Mouse (Mus musculus) kidney, postnatal 25 days (tissue): ENCODE data around the gene Dpep1.
A peak's percentile ranks its signal among the peaks of the same experiment; 100 is the strongest.
"Not testable (repeated sequence)": the region's sequence is repeated elsewhere in the genome, so short reads cannot be mapped to it uniquely, and the experiment has no call there.

ENCODE experiments used
- DNase-seq, 2 experiments: peaks; one replicate each; pipeline ENCODE4 v3.0.0; 2021; ENCODE audit warnings: mixed read lengths in 2 of 2

Dpep1 gene

GRCm38 (mm10) chr8:123185566-123186409 lies at the start of gene Dpep1:
Dpep1 (plus strand) TSS chr8:123186242.
- DNase-seq, result peak; percentile 66 to 82

GRCm38 (mm10) chr8:123136287-123136686 lies 49.8 kb upstream of the Dpep1 start:
- no peak for DNase-seq

- peak; percentile 32 to 55 for DNase-seq
Observed at GRCm38 (mm10) chr8:123137645-123138077, 48.4 kb upstream of the Dpep1 start.

GRCm38 (mm10) chr8:123138741-123139140 lies 47.3 kb upstream of the Dpep1 start:
- no peak for DNase-seq

GRCm38 (mm10) chr8:123141741-123142462 lies 44.1 kb upstream of the Dpep1 start:
- DNase-seq, result peak; percentile 76 to 87

GRCm38 (mm10) chr8:123145279-123145678 lies 40.8 kb upstream of the Dpep1 start:
- DNase-seq, result peak; percentile 72 to 75

- DNase-seq, result no peak
Observed at GRCm38 (mm10) chr8:123146390-123146789, 39.7 kb upstream of the Dpep1 start.

- DNase-seq, result peak; percentile 50 to 73
Observed at GRCm38 (mm10) chr8:123150737-123151171, 35.3 kb upstream of the Dpep1 start.

GRCm38 (mm10) chr8:123155177-123155576 lies 30.9 kb upstream of the Dpep1 start:
- DNase-seq, result peak; percentile 32 to 57

GRCm38 (mm10) chr8:123156070-123156773 lies 29.8 kb upstream of the Dpep1 start:
- no peak for DNase-seq

- DNase-seq, result peak in 1 of 2 experiments; percentile 44
Observed at GRCm38 (mm10) chr8:123157888-123158465, 28.1 kb upstream of the Dpep1 start, which contains the start of gene Sult5a1. Sult5a1 (minus strand) TSS chr8:123158315.

- DNase-seq, result peak; percentile 81 to 91
Observed at GRCm38 (mm10) chr8:123181391-123181790, 4.7 kb upstream of the Dpep1 start.

- DNase-seq, result no peak
Observed at GRCm38 (mm10) chr8:123188006-123188405, 2.0 kb downstream of the Dpep1 start.

GRCm38 (mm10) chr8:123188841-123189240 lies 2.8 kb downstream of the Dpep1 start:
- peak in 1 of 2 experiments; percentile 33 for DNase-seq

- peak; percentile 87 for DNase-seq
Observed at GRCm38 (mm10) chr8:123190678-123191077, 4.6 kb downstream of the Dpep1 start.

- DNase-seq, result peak in 1 of 2 experiments; percentile 27
Observed at GRCm38 (mm10) chr8:123191908-123192307, 5.9 kb downstream of the Dpep1 start.

GRCm38 (mm10) chr8:123193771-123194170 lies 7.7 kb downstream of the Dpep1 start:
- peak; percentile 38 to 62 for DNase-seq

- not testable (repeated sequence) for DNase-seq
Observed at GRCm38 (mm10) chr8:123197016-123197415, 11.0 kb downstream of the Dpep1 start.

- DNase-seq, result peak in 1 of 2 experiments; percentile 35
Observed at GRCm38 (mm10) chr8:123199864-123200263, 13.8 kb downstream of the Dpep1 start.

- DNase-seq, result peak in 1 of 2 experiments; percentile 84
Observed at GRCm38 (mm10) chr8:123202288-123202687, 16.2 kb downstream of the Dpep1 start.

- no peak for DNase-seq
Observed at GRCm38 (mm10) chr8:123203571-123203970, 17.5 kb downstream of the Dpep1 start.

GRCm38 (mm10) chr8:123211876-123212275 lies 25.8 kb downstream of the Dpep1 start:
- no peak for DNase-seq
